Mouse (Mus musculus) kidney, postnatal 0 days (tissue): Measurements from ENCODE around the gene Setd2. TPM values are rescaled to one million over a fixed set of nuclear protein-coding genes. Genes with fewer than 3 reads are reported as not detected.

Source experiments
- ATAC-seq: fragments of 200-750 bp; cut with Nextera tagmentation; replicated peaks from 2 replicates; pipeline ENCODE4 v1.8.0; 2017; ENCODE audit warnings: low read depth, moderate number of reproducible peaks, moderate TSS enrichment, moderate library complexity; ENCODE audit not compliant: low FRiP score
- DNase-seq: peaks from one replicate; pipeline ENCODE4 v3.0.0-alpha.2; 2016; ENCODE audit warnings: low spot score
- H3K27ac ChIP-seq: fragments of 300-500 bp; sonication (generic); 2 replicates; pipeline ENCODE4 v1.5.1; 2014; ENCODE audit warnings: mild to moderate bottlenecking
- H3K27me3 ChIP-seq: fragments of 300-500 bp; sonication (generic); 2 replicates; pipeline ENCODE4 v1.6.1; 2014; ENCODE audit warnings: low read length, mixed read lengths; ENCODE audit not compliant: insufficient read depth
- H3K36me3 ChIP-seq: fragments of 300-500 bp; sonication (generic); 2 replicates; pipeline ENCODE4 v1.6.1; 2014; ENCODE audit warnings: low read length, mixed read lengths; ENCODE audit not compliant: insufficient read depth
- H3K4me1 ChIP-seq: fragments of 300-500 bp; sonication (generic); replicated peaks from 2 replicates; pipeline ENCODE4 v1.6.1; 2014; ENCODE audit warnings: antibody characterized with exemption, low read length, mixed read lengths; ENCODE audit not compliant: insufficient read depth
- H3K4me2 ChIP-seq: fragments of 300-500 bp; sonication (generic); 2 replicates; pipeline ENCODE4 v1.6.1; 2014; ENCODE audit warnings: mild to moderate bottlenecking, low read length, moderate library complexity, mixed read lengths
- H3K4me3 ChIP-seq: fragments of 300-500 bp; sonication (generic); replicated peaks from 2 replicates; pipeline ENCODE4 v1.5.1; 2014; ENCODE audit warnings: low read depth, low read length
- H3K9ac ChIP-seq: fragments of 300-500 bp; sonication (generic); 2 replicates; pipeline ENCODE4 v1.6.1; 2014; ENCODE audit warnings: low read depth, low read length
- H3K9me3 ChIP-seq: fragments of 300-500 bp; sonication (generic); replicated peaks from 2 replicates; pipeline ENCODE4 v1.6.1; 2016; ENCODE audit warnings: low read length, inconsistent platforms, mixed read lengths
- CTCF ChIP-seq: IDR thresholded peaks from 2 replicates; pipeline ENCODE4 v1.5.1; 2016; ENCODE audit warnings: antibody characterized with exemption, low read depth, mild to moderate bottlenecking, moderate library complexity
- WGBS: fragments of 180-500 bp; shearing (Covaris S2); extraction: QIAGEN DNeasy Blood & Tissue Kit; methylation state at CpG from one replicate; pipeline ENCODE4 v1.1.7; 2014; 5-methylcytosine and 5-hydroxymethylcytosine counted together
- polyA plus RNA-seq: library from polyadenylated mRNA; unstranded; fragments of >200 nt; fragmentation: Nextera tagmentation; extraction: Ambion mirVana; gene quantifications from 2 replicates; pipeline ENCODE4 v1.2.1, GENCODE M21; 2015

Setd2 gene
- polyA plus RNA-seq, result 23.7 and 24.5 TPM in 2 replicates

GRCm38 (mm10) chr9:110532538-110533291 lies at the start of gene Setd2:
Gene Setd2 (plus strand): TSS chr9:110532597.
- H3K4me2 ChIP-seq, result peak within 1 kb of the TSS; percentile 55
- peaks cover 14% of the 10 kb centered on the region for H3K4me1 ChIP-seq
- peak; percentile 56 for DNase-seq
- peak within 1 kb of the TSS; percentile 100 for H3K9ac ChIP-seq
- no peaks in the 10 kb centered on the region for H3K9me3 ChIP-seq
- H3K27ac ChIP-seq, result peak within 1 kb of the TSS; percentile 100
- WGBS, result under 1% methylated on average over 92 of the region's 109 CpGs
- TF ChIP-seq CTCF, result no peak
- no peaks in the 10 kb centered on the region for H3K27me3 ChIP-seq
- H3K36me3 ChIP-seq, result no peaks in the 10 kb centered on the region
- H3K4me3 ChIP-seq, result peak within 1 kb of the TSS; percentile 99
- peak; percentile 70 for ATAC-seq

GRCm38 (mm10) chr9:110488841-110489240 lies 43.6 kb upstream of the Setd2 start:
- Histone ChIP-seq H3K9me3 (0 out of 2 replicates have a peak, but pooled peaks cover 5% of the 10 kb centered on the region), H3K4me3 (no peak overlapping the region), H3K4me2 (no peak overlapping the region), H3K9ac (no peak overlapping the region), H3K4me1 (no peaks in the 10 kb centered on the region), H3K27ac (no peak overlapping the region), H3K36me3 (no peaks in the 10 kb centered on the region), H3K27me3 (no peaks in the 10 kb centered on the region)
- 53% methylated on average over 4 of the region's 4 CpGs for WGBS
- no peak for TF ChIP-seq CTCF
- DNase-seq, result no peak
- no peak for ATAC-seq

GRCm38 (mm10) chr9:110490913-110491312 lies 41.5 kb upstream of the Setd2 start:
- WGBS, result 58% methylated on average over 5 of the region's 5 CpGs
- no peak for ATAC-seq
- Histone ChIP-seq H3K9ac (no peak overlapping the region), H3K27me3 (no peaks in the 10 kb centered on the region), H3K4me3 (no peak overlapping the region), H3K36me3 (no peaks in the 10 kb centered on the region), H3K4me2 (no peak overlapping the region), H3K9me3 (0 out of 2 replicates have a peak, but pooled peaks cover 5% of the 10 kb centered on the region), H3K4me1 (no peaks in the 10 kb centered on the region), H3K27ac (no peak overlapping the region)
- peak; percentile 40 for TF ChIP-seq CTCF
- DNase-seq, result no peak

GRCm38 (mm10) chr9:110525737-110526136 lies 6.7 kb upstream of the Setd2 start:
- DNase-seq, result no peak
- H3K4me3 ChIP-seq, result no peak overlapping the region
- WGBS, result 44% methylated on average over 2 of the region's 2 CpGs
- H3K27me3 ChIP-seq, result no peaks in the 10 kb centered on the region
- no peaks in the 10 kb centered on the region for H3K9me3 ChIP-seq
- no peak overlapping the region for H3K27ac ChIP-seq
- no peak for ATAC-seq
- H3K4me2 ChIP-seq, result no peak overlapping the region
- H3K9ac ChIP-seq, result no peak overlapping the region
- 0 out of 2 replicates have a peak, but pooled peaks cover 2% of the 10 kb centered on the region for H3K36me3 ChIP-seq
- no peak for TF ChIP-seq CTCF
- no peaks in the 10 kb centered on the region for H3K4me1 ChIP-seq

- DNase-seq, result no peak
- 0 out of 2 replicates have a peak, but pooled peaks cover 2% of the 10 kb centered on the region for H3K36me3 ChIP-seq
- TF ChIP-seq CTCF, result no peak
These were observed 3.2 kb upstream of the Setd2 start for GRCm38 (mm10) chr9:110529002-110529737.

GRCm38 (mm10) chr9:110530650-110531049 lies 1.7 kb upstream of the Setd2 start:
- 69% methylated on average over 3 of the region's 3 CpGs for WGBS
- no peak overlapping the region for H3K9ac ChIP-seq
- no peak overlapping the region for H3K27ac ChIP-seq

More at GRCm38 (mm10) chr9:110529002-110529737, 3.2 kb upstream of the Setd2 start:
- Histone ChIP-seq H3K9me3 (no peaks in the 10 kb centered on the region), H3K27me3 (no peaks in the 10 kb centered on the region), H3K27ac (no peak overlapping the region), H3K9ac (no peak overlapping the region), H3K4me1 (peaks cover under 1% of the 10 kb centered on the region; the same call in 1 of the 2 replicates), H3K4me3 (no peak overlapping the region), H3K4me2 (no peak overlapping the region)
- no peak for ATAC-seq
- WGBS, result 63% methylated on average over 9 of the region's 9 CpGs

More at GRCm38 (mm10) chr9:110530650-110531049, 1.7 kb upstream of the Setd2 start:
- H3K27me3 ChIP-seq, result no peaks in the 10 kb centered on the region
- no peak for ATAC-seq
- no peak overlapping the region for H3K4me2 ChIP-seq
- H3K4me3 ChIP-seq, result no peak overlapping the region
- no peak for TF ChIP-seq CTCF
- DNase-seq, result no peak
- peaks cover 12% of the 10 kb centered on the region for H3K4me1 ChIP-seq
- no peaks in the 10 kb centered on the region for H3K9me3 ChIP-seq
- H3K36me3 ChIP-seq, result 0 out of 2 replicates have a peak, but pooled peaks cover 2% of the 10 kb centered on the region
